Mouse (Mus musculus) CH12.LX (cell line): ENCODE results near the gene D8Ertd738e. TPM values are rescaled to one million over a fixed set of nuclear protein-coding genes. Genes with fewer than 3 reads are reported as not detected.

Source experiments
- DNase-seq: peaks from one replicate; pipeline ENCODE4 v3.0.0-alpha.2; 2013; ENCODE audit errors: extremely low read depth
- H3K27ac ChIP-seq: 2 replicates; pipeline ENCODE4 v1.5.1; 2012; ENCODE audit warnings: low read depth, mild to moderate bottlenecking, control low read depth, moderate library complexity; ENCODE audit not compliant: insufficient read depth
- H3K27me3 ChIP-seq: replicated peaks from 2 replicates; pipeline ENCODE3; 2012; ENCODE audit warnings: inconsistent platforms
- H3K36me3 ChIP-seq, 2 experiments: replicated peaks in 1 of 2; 2 replicates each; pipeline versions ENCODE3 to v1.6.1; 2012; ENCODE audit warnings: inconsistent platforms in 1 of 2, low read length in 1 of 2, mild to moderate bottlenecking in 1 of 2, mixed read lengths in 1 of 2, moderate library complexity in 1 of 2; ENCODE audit not compliant: control insufficient read depth in 1 of 2, insufficient read depth in 1 of 2
- H3K4me1 ChIP-seq, 2 experiments: 2 replicates each; pipeline ENCODE4 v1.6.1; 2012; ENCODE audit warnings: inconsistent platforms in 1 of 2, moderate library complexity in 1 of 2; ENCODE audit not compliant: insufficient read depth in 2 of 2, control insufficient read depth in 1 of 2
- H3K4me2 ChIP-seq: 2 replicates; pipeline ENCODE4 v1.6.1; 2012; ENCODE audit warnings: low read depth, mild to moderate bottlenecking, control low read depth; ENCODE audit not compliant: poor library complexity, insufficient read depth, severe bottlenecking
- H3K4me3 ChIP-seq, 3 experiments: fragments of 150-350 bp in 1 of 3; sonication (generic) in 1 of 3; replicated peaks in 1 of 3; 2 replicates each; pipeline versions ENCODE3 to v1.5.1; 2011 to 2012; ENCODE audit warnings: low read depth in 2 of 3, low read length in 2 of 3, mild to moderate bottlenecking in 2 of 3, moderate library complexity in 2 of 3, control low read depth in 1 of 3, improper control_type of control experiment in 1 of 3, inconsistent platforms in 1 of 3, mixed read lengths in 1 of 3; ENCODE audit not compliant: poor library complexity in 1 of 3
- H3K79me2 ChIP-seq: replicated peaks from 2 replicates; pipeline ENCODE4 v1.6.1; 2012; ENCODE audit warnings: mild to moderate bottlenecking, moderate library complexity; ENCODE audit not compliant: control insufficient read depth, poor library complexity, insufficient read depth, severe bottlenecking; ENCODE audit errors: extremely low read depth
- H3K9ac ChIP-seq: 2 replicates; pipeline ENCODE4 v1.6.1; 2012; ENCODE audit warnings: low read depth, mild to moderate bottlenecking, control low read depth, moderate library complexity; ENCODE audit not compliant: insufficient read depth
- H3K9me3 ChIP-seq: replicated peaks from 2 replicates; pipeline ENCODE3; 2012; ENCODE audit warnings: low read length, inconsistent platforms, mixed read lengths
- CHD1 ChIP-seq: IDR thresholded peaks from 2 replicates; pipeline ENCODE4 v1.6.1; 2012; ENCODE audit warnings: low read depth, low read length, improper control_type of control experiment, inconsistent platforms
- CHD2 ChIP-seq: IDR thresholded peaks from 2 replicates; pipeline ENCODE4 v1.6.1; 2011; ENCODE audit warnings: low read length, improper control_type of control experiment
- CTCF ChIP-seq, 2 experiments: IDR thresholded peaks in 1 of 2; conservative IDR thresholded peaks in 1 of 2; 2 replicates each; pipeline ENCODE4 v1.5.1; 2011 to 2012; ENCODE audit warnings: low read depth in 2 of 2, low read length in 2 of 2, improper control_type of control experiment in 1 of 2, inconsistent platforms in 1 of 2, mild to moderate bottlenecking in 1 of 2, moderate library complexity in 1 of 2
- E2F4 ChIP-seq: IDR thresholded peaks from 2 replicates; pipeline ENCODE4 v1.6.1; 2011; ENCODE audit warnings: low read depth, low read length, improper control_type of control experiment; ENCODE audit not compliant: insufficient replicate concordance
- ELF1 ChIP-seq: IDR thresholded peaks from 2 replicates; pipeline ENCODE4 v1.6.1; 2014; ENCODE audit warnings: low read depth, mild to moderate bottlenecking, inconsistent platforms, low read length, improper control_type of control experiment
- EP300 ChIP-seq: IDR thresholded peaks from 2 replicates; pipeline ENCODE4 v1.6.1; 2011; ENCODE audit warnings: low read length, improper control_type of control experiment
- ETS1 ChIP-seq: conservative IDR thresholded peaks from 2 replicates; pipeline ENCODE4 v1.6.1; 2012; ENCODE audit warnings: low read depth, mild to moderate bottlenecking, inconsistent platforms, low read length, improper control_type of control experiment, moderate library complexity
- IRF4 ChIP-seq: IDR thresholded peaks from 2 replicates; pipeline ENCODE4 v1.6.1; 2014; ENCODE audit warnings: low read depth, mild to moderate bottlenecking, inconsistent platforms, low read length, improper control_type of control experiment
- JUN ChIP-seq: IDR thresholded peaks from 2 replicates; pipeline ENCODE4 v1.6.1; 2011; ENCODE audit warnings: low read depth, mild to moderate bottlenecking, low read length, improper control_type of control experiment, moderate library complexity; ENCODE audit not compliant: insufficient read depth
- JUND ChIP-seq: conservative IDR thresholded peaks from 2 replicates; pipeline ENCODE4 v1.6.1; 2011; ENCODE audit warnings: low read depth, low read length, improper control_type of control experiment
- KAT2A ChIP-seq: IDR thresholded peaks from 2 replicates; pipeline ENCODE4 v1.6.1; 2012; ENCODE audit warnings: low read length, improper control_type of control experiment, inconsistent platforms; ENCODE audit not compliant: insufficient replicate concordance
- MAFK ChIP-seq: IDR thresholded peaks from 2 replicates; pipeline ENCODE4 v1.6.1; 2011; ENCODE audit warnings: low read length, improper control_type of control experiment; ENCODE audit not compliant: insufficient replicate concordance
- MAZ ChIP-seq: IDR thresholded peaks from 2 replicates; pipeline ENCODE4 v1.6.1; 2012; ENCODE audit warnings: low read depth, mild to moderate bottlenecking, inconsistent platforms, low read length, improper control_type of control experiment, moderate library complexity
- MEF2A ChIP-seq: IDR thresholded peaks from 2 replicates; pipeline ENCODE4 v1.6.1; 2014; ENCODE audit warnings: low read depth, mild to moderate bottlenecking, inconsistent platforms, low read length, improper control_type of control experiment, borderline replicate concordance
- MXI1 ChIP-seq: IDR thresholded peaks from 2 replicates; pipeline ENCODE4 v1.6.1; 2011; ENCODE audit warnings: mild to moderate bottlenecking, low read depth, low read length, improper control_type of control experiment
- MYC ChIP-seq: IDR thresholded peaks from 2 replicates; pipeline ENCODE4 v1.6.1; 2011; ENCODE audit warnings: low read depth, mild to moderate bottlenecking, improper control_type of control experiment, low read length
- NELFE ChIP-seq: IDR thresholded peaks from 2 replicates; pipeline ENCODE4 v1.6.1; 2011; ENCODE audit warnings: low read depth, low read length, improper control_type of control experiment
- POLR2A ChIP-seq: IDR thresholded peaks from 2 replicates; pipeline ENCODE4 v1.6.1; 2011; ENCODE audit warnings: low read depth, mild to moderate bottlenecking, improper control_type of control experiment, low read length
- POLR2AphosphoS2 ChIP-seq: IDR thresholded peaks from 2 replicates; pipeline ENCODE4 v1.6.1; 2011; ENCODE audit warnings: low read depth, low read length, improper control_type of control experiment
- RAD21 ChIP-seq: IDR thresholded peaks from 2 replicates; pipeline ENCODE4 v1.6.1; 2011; ENCODE audit warnings: low read depth, mild to moderate bottlenecking, low read length, improper control_type of control experiment, moderate library complexity
- SIN3A ChIP-seq: IDR thresholded peaks from 2 replicates; pipeline ENCODE4 v1.6.1; 2012; ENCODE audit warnings: low read length, improper control_type of control experiment, inconsistent platforms
- SMC3 ChIP-seq: IDR thresholded peaks from 2 replicates; pipeline ENCODE4 v1.6.1; 2011; ENCODE audit warnings: low read depth, low read length, improper control_type of control experiment
- TBP ChIP-seq: conservative IDR thresholded peaks from 2 replicates; pipeline ENCODE4 v1.6.1; 2011; ENCODE audit warnings: low read depth, low read length, improper control_type of control experiment
- TCF12 ChIP-seq: IDR thresholded peaks from 2 replicates; pipeline ENCODE4 v1.6.1; 2014; ENCODE audit warnings: low read depth, mild to moderate bottlenecking, inconsistent platforms, low read length, improper control_type of control experiment
- USF2 ChIP-seq: conservative IDR thresholded peaks from 2 replicates; pipeline ENCODE4 v1.6.1; 2011; ENCODE audit warnings: low read depth, low read length, improper control_type of control experiment
- ZKSCAN1 ChIP-seq: IDR thresholded peaks from 2 replicates; pipeline ENCODE4 v1.6.1; 2012; ENCODE audit warnings: low read depth, inconsistent platforms, low read length, improper control_type of control experiment, borderline replicate concordance
- ZMIZ1 ChIP-seq: IDR thresholded peaks from 2 replicates; pipeline ENCODE4 v1.6.1; 2012; ENCODE audit warnings: low read depth, mild to moderate bottlenecking, inconsistent platforms, low read length, improper control_type of control experiment
- ZNF384 ChIP-seq: IDR thresholded peaks from 2 replicates; pipeline ENCODE4 v1.6.1; 2012; ENCODE audit warnings: low read depth, low read length, improper control_type of control experiment, inconsistent platforms
- dilution Hi-C: fragments of 300-500 bp; cut with MboI; formaldehyde crosslinking; loops from 2 replicates; pipeline ENCODE4 v1.14.3; 2020; ENCODE audit warnings: low sequenced_read_pairs; ENCODE audit not compliant: extremely low pct_unique_long_range_greater_than_20kb, extremely low pct_ligation_motif_present
- in situ Hi-C: fragments of 300-500 bp; cut with MboI; formaldehyde crosslinking; loops from 3 replicates; pipeline ENCODE4 v1.14.3; 2019; ENCODE audit warnings: low sequenced_read_pairs, low pct_ligation_motif_present, low pct_unique_long_range_greater_than_20kb, mixed read lengths
- polyA plus RNA-seq: library from polyadenylated mRNA; unstranded; fragments of >175 nt; gene quantifications from 2 replicates; pipeline ENCODE4 v1.2.1, GENCODE M21; 2012; ENCODE audit warnings: low read depth; ENCODE audit not compliant: insufficient read length
- total RNA-seq, 2 experiments: library from RNA; depleted of rRNA; stranded (reverse); fragments of 300-350 nt in 1 of 2; fragments of >200 nt in 1 of 2; gene quantifications; 2 replicates each; pipeline ENCODE4 v1.2.3; 2012 to 2014

Gene D8Ertd738e
- total and polyA plus RNA-seq, 3 experiments, result 213 to 225 (median 217) TPM

- H3K27me3 ChIP-seq, result no peaks in the 10 kb centered on the region
- peaks cover 4 to 10% of the 10 kb centered on the region in 2 experiments; a peak in 3 of 4 replicates for H3K4me1 ChIP-seq
- no peak overlapping the region for H3K4me2 ChIP-seq
- in situ Hi-C loops, result loop anchor here (25.0 kb wide), 1 partner anchor 149 kb away; no protein-coding TSS in a partner anchor
- TF ChIP-seq EP300 (no peak), E2F4 (no peak), ZNF384 (no peak), KAT2A (no peak), MYC (no peak), MAZ (no peak), POLR2A (no peak), TBP (no peak), ETS1 (no peak), NELFE (no peak), MEF2A (no peak), RAD21 (no peak), MXI1 (no peak), ZKSCAN1 (no peak), TCF12 (no peak)
- H3K9me3 ChIP-seq, result no peaks in the 10 kb centered on the region
- peaks cover 77 to 95% of the 10 kb centered on the region in 2 experiments for H3K36me3 ChIP-seq
- H3K4me3 ChIP-seq, result no peak overlapping the region
- H3K27ac ChIP-seq, result no peak overlapping the region
- no peak overlapping the region for H3K9ac ChIP-seq
- H3K79me2 ChIP-seq, result no peaks in the 10 kb centered on the region
- dilution Hi-C loops, result no loop called here
- no peak for DNase-seq
Measured at GRCm38 (mm10) chr8:84213277-84213676, 36.2 kb downstream of the D8Ertd738e start.

GRCm38 (mm10) chr8:84211881-84212563, 37.5 kb downstream of the D8Ertd738e start:
- dilution Hi-C loops, result no loop called here
- Histone ChIP-seq H3K27me3 (no peaks in the 10 kb centered on the region), H3K27ac (no peak overlapping the region)
- TF ChIP-seq POLR2AphosphoS2 (no peak), ZNF384 (no peak), MYC (no peak), ZMIZ1 (no peak), ETS1 (no peak), CTCF (conservative IDR thresholded peaks at IDR 0.05 in 1 of 2, IDR thresholded peaks at IDR 0.05 in 1 of 2; ENCODE audit: low read depth in 2 of 2, low read length in 2 of 2) (no peak), RAD21 (no peak), ELF1 (no peak), CHD1 (no peak), SMC3 (no peak), TBP (no peak), MEF2A (no peak), POLR2A (no peak), USF2 (no peak), CHD2 (no peak), MAFK (no peak), IRF4 (no peak), SIN3A (no peak), JUND (no peak), JUN (no peak)
- TF ChIP-seq, all 38 proteins: peak for 0
- in situ Hi-C loops, result loop anchor here (25.0 kb wide), 1 partner anchor 150 kb away; no protein-coding TSS in a partner anchor
- Histone ChIP-seq H3K9me3 (no peaks in the 10 kb centered on the region), H3K4me3 (no peak overlapping the region), H3K79me2 (no peaks in the 10 kb centered on the region), H3K4me2 (no peak overlapping the region), H3K9ac (no peak overlapping the region), H3K36me3 (peaks cover 66 to 92% of the 10 kb centered on the region in 2 experiments), H3K4me1 (peaks cover 12 to 23% of the 10 kb centered on the region in 2 experiments)
- no peak for DNase-seq
